Mouse (Mus musculus): ENCODE results near the gene Rnf10.
A peak's percentile ranks its signal among the peaks of the same experiment; 100 is the strongest.
"Not testable (repeated sequence)": the region's sequence is repeated elsewhere in the genome, so short reads cannot be mapped to it uniquely, and the experiment has no call there.

The Rnf10 gene

DNA sequence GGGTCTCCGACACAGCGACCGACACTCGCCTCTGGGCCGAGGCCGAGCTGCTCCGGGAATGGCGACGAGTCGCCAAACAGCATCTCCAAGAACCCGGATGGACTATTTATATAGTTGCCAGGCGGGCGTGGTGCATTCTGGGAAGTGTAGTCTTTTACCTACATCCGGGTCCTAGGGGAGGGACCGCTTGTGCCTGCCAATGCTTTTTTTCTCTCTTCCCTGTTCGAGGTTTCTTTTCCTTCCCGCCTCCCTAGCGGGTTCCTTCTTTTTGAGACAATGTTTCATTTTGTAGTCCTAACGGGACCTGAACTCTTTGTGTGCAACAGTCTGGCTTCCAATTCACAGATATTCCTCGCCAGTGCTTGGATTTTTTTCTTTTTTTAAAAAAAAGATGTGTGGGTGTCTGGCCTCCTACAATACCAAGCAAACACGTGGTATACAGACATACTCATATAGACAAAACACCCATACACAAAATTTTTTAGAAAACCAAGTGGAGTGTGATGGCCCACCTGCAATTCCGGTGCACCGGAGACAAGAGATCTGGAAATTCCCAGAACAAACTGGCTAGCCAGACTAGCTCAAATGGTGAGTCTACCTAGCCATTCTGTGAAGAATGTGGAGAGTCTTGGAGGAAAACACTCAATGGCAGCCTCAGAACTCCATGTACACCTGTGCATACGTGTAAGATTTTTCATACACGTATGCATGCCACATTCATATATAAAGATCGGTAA, at the start of gene Rnf10:
Gene Rnf10, minus strand, starts transcription at position 87 of the 737 bp plus-strand sequence.
- peak; percentile 98 for DNase-seq

DNA sequence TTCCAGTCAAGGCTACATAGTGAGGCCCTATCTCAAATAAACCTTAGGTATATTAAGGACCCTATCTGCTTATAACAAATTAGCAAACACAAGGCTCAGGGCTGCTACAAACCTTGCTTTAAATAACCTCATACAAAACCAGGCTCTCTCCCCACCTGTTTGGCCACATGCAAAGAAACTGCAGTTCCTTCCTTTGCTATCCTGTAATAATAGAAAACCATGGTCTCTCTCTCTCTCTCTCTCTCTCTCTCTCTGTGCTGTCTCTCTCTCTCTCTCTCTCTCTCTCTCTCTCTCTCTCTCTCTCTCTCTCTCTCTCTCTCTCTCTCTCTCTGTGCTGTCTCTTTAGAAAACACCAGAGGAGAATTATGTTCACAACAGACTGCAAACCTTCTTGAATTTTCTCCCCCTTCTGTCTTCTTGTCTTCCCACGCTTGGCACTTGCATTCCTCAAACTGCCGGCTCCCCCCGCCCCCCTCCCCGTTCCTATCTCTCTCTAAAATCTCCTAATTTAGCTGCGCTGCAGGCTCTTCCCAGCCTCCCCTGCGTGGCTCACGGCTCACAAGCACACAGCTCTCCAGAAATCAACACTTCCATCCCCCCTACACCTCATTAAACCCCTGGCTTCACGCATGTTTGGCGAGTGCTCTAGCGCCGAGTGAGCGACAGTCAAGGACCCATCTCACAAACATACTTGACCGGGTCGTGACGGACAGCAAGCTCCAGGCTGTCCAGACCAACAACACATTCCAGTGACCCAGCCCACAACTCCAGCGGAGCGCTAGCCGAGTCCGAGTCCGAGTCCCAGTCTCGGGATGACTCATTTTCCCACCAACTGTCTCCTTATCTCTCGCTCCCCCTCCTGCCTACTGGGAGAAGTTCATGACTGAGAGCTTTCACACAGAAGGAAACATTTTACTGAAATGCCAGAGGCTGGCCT, 46.6 kb upstream of the Rnf10 start:
- DNase-seq: peak; percentile 68

DNA sequence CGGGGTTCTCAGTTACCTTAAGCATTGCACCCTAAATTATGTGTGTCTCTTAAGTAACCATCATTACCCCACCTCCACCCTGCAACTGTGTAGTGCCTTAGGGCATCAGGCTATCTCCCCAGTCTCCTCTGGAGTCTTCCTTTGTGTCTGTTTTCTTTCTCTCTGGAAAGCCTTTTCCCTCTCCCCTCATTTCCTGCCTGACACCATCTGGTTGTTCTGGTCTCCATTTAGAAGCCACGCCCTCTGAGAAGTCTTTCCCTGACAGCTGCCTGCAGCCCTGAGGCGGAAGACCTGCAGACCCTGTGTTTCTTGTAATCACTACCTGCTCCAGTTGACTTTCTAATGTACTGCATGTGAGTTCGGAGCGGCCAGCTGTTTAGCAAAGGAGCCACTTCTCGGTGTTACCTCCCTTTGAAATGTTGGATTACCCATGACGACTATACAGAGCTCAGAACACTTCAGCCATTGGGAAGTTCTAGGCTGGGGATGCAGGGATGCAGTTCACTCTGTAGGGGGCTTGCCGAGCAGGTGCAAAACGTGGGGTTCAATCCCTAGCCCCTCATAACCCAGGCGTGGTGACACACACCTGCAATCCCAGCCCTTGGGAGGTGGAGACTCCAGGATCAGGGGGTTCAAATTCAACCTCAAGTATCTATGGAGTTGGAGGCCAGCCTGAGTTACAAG, 45.1 kb upstream of the Rnf10 start:
- DNase-seq: no peak

DNA sequence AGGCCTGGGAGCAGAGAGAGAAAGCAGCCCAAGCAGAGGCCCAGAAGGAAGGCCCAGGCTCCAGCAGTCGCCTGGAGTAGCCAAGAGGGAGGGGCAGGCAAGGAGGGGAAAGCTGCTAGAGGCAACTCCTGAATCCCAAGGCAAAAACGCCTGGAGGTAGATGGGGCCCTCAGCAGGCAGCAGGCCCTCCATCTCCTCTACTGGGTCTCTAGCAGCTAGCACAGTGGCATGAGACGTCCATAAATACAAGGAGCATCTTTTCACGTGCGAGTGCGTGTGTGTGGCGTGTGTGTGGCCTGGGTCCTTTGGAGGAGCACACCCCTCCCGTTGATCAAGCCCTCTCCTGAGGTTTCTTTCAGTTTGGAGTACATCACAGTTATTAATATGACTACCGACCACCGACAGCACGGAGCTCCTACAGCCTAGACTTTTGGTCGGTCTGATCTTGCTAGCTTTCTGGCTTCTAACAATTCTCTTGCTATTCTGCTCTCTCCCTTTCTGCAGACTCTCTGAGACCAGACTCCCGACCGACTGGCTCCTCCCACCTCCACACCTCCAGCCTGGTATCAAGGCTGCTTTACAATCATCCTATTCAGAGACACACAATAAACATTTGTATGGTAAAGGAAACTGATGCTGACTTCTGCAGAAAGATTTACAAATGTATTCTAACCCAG, 44.4 kb upstream of the Rnf10 start:
- DNase-seq: no peak

DNA sequence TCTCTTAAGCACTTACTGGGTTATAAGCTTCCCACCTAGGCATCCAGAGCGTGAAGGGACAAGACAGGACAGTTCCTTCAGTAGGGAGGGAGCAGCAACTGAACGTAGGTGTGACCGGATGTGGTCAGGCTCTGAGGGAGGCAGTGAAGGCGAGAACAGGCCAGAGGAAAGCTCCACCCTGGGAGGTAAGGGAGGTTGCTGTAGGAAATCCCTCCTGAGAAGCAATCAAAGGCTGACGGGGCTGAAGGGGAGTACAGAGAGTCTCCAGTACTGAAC, 40.9 kb upstream of the Rnf10 start:
- no peak for DNase-seq

DNA sequence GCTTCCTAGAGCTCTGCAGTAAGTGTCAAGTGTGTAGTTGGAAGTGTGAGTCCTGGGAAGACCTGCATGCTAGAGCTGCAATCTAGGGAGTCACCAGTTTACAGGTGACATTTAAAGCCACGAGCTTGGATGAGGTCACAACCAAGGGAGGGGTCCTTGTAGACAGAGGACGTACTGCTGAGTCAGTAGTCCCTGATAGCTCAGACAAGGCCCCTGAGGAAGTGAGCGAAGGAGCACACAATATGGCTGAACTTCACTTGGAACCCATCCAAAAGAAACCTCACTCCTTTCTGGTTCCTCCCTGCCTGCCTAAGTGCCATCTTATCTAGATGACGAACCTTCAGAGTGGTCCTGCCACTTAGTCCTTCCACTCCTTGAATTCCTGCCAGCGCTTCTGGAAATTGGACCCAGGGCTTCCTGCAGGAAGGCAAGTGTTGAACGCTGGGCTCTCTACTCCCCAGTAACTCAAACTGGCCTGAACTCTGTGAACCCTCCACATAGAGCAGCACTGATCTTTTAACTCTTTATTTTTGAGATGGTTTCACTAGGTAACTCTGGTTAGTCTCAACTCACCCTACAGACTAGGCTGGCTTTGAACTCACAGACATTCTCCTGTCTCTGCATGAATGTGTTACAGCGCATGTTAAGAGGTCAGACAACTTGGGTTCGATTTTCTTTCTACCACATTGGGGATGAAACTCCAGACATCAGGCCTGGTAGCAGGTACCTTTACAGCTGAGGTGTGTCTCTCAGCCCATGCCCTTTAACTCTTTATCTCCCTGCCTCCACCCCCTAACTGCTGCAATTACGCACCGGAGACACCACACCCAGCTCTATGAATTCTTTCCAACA, 40.3 kb upstream of the Rnf10 start:
- no peak for DNase-seq

DNA sequence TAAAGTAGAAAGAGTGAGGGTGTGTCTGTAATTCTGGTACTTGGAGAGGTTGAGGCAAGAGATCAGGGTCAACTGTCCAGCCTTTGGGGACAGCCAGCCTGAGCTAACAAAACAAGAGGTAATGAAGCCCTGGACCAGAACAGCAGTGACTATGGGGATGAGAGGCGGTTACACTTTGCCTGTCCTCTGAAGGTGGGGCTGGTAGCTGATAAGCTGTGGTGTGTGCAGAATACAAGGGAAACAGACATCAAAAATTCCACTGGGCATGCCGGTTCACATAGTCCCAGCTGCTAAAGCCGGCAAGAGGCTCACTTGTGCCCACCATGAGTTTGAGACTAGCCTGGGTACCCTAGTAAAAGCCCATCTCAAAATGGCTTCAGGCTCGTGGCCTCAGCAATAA, 39.7 kb upstream of the Rnf10 start:
- DNase-seq: no peak

DNA sequence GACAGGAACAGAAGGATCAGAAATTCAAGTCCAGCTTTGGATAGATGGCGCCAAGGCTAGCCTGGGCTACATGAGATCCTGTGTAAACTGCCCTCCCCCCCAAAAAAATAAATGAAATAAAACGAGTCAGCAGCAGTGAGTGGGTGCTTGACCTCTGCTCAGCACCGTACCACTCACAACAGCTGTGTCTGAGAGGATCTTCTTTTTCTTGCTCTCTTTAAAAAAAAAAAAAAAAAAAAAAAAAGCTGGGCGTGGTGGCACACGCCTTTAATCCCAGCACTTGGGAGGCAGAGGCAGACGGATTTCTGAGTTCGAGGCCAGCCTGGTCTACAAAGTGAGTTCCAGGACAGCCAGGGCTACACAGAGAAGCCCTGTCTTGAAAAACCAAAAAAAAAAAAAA, 29.5 kb upstream of the Rnf10 start:
- DNase-seq: not testable (repeated sequence)

DNA sequence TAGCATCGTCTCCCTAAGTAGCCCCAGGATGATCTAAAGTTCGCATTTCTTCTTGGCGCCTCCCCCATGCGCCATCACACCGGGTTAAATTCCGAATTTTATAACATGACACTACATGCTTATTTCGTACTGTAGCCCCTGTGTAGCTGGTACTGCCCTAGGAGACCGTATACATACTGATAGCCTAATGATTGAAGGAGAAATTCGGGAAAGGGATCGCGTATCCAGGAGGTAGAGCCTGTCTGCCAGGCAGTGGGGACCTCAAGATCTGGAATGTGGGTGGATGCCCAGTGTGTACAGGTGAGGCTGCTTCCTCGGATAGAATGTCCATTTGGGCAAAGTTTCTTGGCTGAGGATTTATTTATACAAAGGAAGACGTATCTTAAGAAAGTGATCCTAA, 28.9 kb upstream of the Rnf10 start:
- no peak for DNase-seq

DNA sequence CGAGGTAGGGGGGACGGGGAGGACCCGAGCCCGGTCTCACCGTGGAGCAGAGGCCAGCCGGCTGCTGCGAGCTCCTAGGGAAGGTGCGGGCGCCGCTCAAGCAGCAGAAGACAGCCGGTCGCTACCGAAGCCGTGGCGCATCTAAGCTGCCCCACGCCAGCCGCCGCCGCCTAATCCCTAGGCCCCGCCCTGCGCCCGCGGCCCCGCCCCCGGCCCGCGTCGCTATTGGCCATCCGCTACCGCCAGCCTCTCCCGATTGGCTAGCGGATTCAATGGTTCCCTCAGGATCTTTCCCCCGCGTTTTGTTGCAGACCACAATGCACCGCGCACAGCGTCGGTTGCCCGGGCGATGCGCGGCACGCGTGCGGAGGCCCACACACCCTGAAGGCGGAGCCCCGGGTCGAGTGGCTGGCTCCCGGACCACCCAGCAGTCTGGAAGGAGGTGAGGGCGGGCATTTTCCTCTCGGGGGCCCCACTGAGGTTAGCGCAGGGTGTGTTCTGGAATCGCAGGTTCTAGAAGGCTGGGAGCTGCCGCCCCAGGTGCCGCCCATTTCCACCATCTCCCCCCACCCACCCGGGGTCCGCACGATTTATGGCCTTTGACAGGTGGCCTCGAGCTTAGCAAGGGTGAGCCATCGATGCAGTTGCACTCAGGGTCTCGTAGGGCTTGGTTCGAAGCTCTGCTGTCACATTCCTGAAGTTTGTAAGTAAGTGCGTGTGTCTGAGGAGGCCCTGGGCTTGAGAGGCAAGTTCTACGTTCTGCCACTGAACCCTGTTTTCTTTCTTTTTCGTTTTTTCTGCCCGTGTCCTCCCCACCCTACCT, 28.3 kb upstream of the Rnf10 start, which contains the start of gene Dynll1:
Gene Dynll1, minus strand, starts transcription at position 208 of the 823 bp plus-strand sequence.
- DNase-seq: peak; percentile 99

DNA sequence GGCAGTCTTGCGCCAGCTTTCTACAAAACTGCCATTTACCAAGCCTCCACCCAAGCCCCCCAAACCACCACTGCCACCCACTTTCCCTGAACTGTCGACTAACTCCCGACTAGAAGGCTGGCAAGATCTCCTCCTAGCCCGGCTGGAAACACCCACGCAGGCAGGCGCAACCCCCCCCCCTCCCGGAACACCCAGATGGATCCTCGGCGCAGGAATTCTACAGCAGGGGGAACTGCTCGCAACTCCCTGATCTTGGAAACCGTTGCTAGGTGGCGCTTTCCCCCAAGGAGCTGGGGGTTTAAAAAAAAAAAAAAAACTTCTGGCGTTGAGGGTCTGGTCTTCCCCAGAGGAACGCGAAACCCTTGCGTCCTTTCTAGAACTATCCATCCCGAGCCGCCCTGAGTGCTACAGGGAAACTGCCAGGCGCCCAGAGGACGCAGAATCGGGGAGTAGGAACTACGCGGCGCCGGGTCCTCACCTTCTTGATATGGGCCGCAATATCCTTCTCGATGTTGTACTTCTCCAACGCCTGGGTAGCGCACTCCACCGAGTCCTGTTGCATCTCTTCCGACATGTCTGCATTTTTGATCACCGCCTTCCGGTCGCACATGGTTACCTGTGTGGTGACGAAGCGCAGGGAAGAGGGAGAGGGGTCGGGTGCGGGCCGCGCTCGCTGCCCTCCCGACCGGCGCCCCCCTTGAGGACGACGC, 27.5 kb upstream of the Rnf10 start:
- DNase-seq: peak; percentile 55

DNA sequence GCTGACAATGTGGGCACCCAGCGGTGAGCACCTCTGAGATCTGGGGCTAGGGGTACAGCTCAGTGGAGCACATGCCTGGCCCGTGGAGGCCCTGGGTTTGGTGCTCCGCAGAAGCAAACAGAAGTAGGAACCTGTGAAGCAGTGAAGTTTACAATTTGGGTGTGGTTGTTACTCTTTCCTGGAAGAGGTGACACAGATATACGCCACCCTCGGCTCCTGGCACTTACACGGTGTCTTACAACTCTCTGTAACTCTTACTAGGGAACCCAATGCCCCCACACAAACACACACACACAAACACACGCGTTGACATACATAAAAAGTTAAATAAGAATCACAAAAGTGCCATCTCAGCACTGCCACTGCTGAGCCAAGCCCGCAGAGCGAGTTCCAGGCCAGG, 23.6 kb upstream of the Rnf10 start:
- DNase-seq: no peak

DNA sequence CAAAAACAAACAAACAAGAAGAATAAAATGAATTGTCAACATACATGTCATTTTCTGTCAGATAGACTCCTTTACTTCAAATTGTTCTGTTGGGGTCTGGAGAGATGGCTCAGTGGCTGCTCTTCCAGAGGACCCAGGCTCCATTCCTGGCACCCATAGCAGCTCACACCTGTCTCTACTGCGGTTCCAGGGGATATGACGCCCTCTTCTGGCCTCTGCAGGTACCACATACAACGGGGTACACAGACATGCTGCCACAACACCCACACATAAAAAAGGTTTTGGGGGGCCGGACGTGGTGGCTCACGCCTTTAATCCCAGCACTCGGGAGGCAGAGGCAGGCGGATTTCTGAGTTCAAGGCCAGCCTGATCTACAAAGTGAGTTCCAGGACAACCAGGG, 21.5 kb upstream of the Rnf10 start:
- DNase-seq: no peak

DNA sequence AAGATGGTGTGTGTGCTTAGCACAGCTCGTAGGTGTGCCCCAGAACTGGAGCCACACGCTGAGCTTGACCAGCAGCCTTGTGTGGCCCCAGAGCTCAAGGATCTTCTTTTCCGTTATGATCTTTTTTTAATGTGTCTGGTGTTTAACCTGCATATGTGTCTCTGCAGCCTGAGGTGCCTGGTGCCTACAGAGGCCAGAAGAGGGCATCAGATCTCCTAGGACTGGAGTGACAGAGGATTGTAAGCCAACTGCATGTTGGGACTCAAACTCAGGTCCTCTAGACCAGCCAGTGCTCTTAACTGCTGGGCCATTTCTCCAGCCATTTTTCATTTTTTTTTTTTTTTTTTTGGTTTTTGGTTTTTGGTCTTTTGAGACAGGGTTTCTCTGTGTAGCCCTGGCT, 12.0 kb upstream of the Rnf10 start:
- DNase-seq: no peak

DNA sequence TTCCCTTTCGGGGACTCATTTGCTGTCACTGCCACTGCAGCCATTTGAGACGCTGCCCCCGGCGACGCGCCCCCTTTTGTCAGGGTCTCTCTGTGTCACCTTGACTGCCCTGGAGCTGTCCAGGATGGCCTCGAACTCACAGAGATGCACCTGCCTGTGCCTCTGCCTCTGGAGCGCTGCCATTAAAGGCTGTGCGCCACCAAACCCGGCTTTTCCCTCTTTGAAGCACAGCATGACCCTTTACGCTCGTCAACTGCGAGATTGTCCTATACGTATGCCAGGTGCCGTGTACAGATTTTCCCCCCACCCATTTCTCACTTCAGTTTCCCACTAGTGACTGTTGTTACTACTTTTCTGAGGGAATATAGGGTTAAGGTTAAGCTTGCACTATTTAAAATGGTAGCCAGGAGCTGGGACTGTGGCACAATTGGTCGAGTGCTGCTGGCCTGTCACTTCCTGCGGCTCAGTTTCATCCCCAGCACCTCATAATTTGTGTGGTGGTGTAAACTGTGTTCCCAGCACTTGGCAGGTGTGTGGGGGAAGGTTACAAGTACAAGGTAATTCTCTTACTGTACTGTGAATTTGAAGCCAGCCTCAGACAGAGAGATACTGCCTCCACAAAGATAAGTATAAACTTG, 7.5 kb upstream of the Rnf10 start:
- DNase-seq: peak; percentile 41

DNA sequence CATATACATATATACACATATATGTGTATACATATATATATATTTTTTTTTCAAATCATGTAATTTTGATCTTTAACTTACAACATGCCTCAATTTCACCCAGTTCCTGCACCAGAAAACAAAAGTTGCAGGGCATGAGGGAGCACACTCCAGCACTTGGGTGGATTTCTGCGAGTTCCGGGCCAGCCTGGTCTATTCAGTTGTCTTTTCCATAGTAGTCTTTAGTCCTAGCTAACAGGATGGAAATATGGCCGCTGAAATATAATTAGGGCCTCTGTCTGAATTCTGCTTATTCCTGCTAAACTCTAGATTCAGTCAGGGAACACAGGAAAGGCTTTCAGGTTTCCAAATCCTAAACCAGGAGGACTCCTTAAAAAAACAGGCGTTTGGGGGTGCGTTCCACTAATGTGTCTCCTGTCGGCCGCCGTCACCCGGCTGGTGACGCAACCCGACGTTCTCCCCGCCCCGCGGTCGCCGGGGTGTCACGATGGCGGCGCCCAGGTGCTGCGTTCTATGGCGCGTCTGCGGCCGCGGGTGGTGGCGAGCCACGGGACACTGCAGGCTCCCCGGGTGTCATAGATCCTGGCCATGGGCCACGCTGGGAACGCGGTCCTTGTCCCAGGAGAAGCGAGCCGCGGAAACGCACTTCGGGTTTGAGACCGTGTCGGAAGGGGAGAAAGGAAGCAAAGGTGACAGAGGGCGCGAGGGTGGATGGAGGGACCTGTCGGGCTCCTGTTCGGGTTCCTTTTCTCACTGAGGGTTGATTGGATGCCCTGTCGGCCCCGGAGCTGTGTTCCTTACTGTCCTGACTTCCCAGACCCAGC, 6.7 kb upstream of the Rnf10 start, which contains the start of gene Coq5:
Gene Coq5, plus strand, starts transcription at position 441 of the 824 bp plus-strand sequence.
- DNase-seq: peak; percentile 88

DNA sequence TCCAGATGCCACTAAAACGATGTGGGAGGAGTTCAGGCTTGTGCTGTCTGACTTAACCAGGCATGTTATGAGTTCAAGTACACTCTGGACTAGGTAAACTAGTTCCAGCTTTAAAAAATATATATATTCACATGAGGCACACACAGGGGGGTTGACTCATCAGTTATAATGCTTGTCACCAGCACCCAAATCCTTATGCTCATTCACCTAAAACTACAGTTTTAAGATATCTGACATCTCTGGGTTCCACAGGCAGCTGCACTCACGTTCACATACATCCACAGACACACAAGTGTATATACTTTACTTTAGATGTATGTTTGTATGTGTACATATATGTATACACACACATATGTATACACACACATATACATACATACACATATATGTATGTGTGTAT, 6.1 kb upstream of the Rnf10 start:
- no peak for DNase-seq

DNA sequence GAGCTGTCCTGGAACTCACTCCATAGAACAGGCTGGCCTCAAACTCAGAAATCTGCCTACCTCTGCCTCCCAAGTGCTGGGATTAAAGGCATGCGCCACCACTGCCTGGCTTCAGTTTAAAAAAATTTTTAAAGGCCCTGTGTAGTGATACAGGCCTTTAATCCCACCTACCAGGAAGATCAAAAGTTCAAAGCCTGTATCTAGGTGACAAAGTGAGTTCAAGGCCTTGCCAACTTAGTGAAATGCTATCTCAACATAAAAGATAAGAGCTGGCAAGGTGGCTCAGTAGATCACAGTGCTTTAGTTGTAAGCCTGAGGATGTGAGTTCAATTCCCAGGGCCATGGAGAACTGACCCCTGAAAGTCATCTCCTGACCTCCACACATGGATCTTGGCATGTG, 5.4 kb upstream of the Rnf10 start:
- no peak for DNase-seq

DNA sequence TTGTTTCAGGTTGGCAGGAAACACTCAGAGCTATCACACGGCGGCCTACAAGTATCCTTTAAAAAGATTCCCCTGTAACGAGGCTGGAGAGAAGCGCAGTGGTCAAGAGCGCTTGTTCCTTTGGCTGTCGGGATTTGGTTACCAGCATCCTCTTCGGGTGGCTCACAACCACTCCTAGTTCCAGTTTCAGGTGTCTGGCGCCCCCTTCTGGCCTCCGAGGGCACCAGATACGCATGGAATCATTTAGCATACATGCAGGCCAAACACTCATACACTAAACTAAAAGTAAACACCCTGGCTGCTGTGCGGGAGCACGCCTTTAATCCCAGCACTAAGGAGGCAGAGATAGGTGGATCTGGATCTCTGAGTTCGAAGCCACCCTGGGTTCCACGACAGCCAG, 3.3 kb upstream of the Rnf10 start:
- no peak for DNase-seq

All from cerebellum, adult 11 months (tissue).